Mouse (Mus musculus): ENCODE data around the gene Lctl.

Gene Lctl

DNA sequence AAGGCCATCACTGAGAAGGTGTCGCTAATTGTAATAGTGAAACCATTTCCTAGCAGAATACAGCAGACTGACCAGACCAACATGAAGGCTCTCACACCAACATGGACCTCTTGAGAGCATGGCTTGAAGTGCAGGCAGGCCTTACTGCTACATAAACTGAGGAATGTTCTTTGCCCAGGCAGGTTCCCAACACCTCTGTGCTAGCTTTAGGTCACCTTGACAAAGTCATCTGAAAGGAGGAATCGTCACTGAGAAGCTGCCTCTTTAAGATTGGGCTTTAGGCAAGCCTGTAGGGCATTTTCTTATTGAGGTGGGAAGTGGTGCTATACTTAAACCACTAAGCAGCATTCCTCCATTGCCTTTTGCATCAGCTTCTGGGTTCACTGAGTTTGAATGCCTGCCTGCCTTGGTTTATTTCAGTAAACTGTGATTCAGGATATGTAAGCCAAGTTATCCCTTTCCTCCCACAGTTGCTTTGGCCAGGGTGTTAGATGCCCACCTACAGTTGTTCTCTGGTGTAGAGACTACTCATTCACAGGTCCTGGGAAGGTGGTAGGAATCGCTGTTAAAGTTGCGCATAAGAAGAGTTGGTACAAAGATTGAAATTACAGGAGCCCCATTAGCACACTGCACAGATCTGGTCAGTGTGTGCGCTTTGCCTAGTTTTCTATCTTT lies 67.4 kb downstream of the Lctl start:
- DNase-seq (ENCODE audit: low spot score), result no peak

Measured in adipocyte (in vitro differentiated cells).